In genomic region chr16:52114473-52114872, GRCm38 (mm10) we compare ENCODE assay signal across 18 mouse cellular contexts.
DNase-seq lines count a peak whose midpoint lies in the region; ATAC-seq and TF ChIP-seq lines count a peak whose summit lies in the region.
"Had no signal": no experiment of that assay in that cellular context is flagged by ENCODE, and none has a peak within 500 bp of the region (broad histone marks: within the 10 kb centered on the region; RNA-seq: fewer than 3 reads in every experiment).

No protein-coding gene starts in this region.

- peak; percentile 47 for DNase-seq in hindbrain, embryonic 14.5 days (ENCODE audit: low spot score)
- no peak for DNase-seq in hindbrain, postnatal 0 days (ENCODE audit: low spot score)
- DNase-seq in right cerebral cortex, adult 18-20 months, result peak; percentile 26
- no peak for DNase-seq in right cerebral cortex, postnatal 14 days
- DNase-seq in gastrocnemius, postnatal 10 days, result no peak
- DNase-seq in urinary bladder, postnatal 10 days (ENCODE audit: low spot score), result no peak
- DNase-seq: adrenal gland, postnatal 25 days; cerebellum, adult 8-10 months; gastrocnemius, postnatal 25 days; kidney, adult 18-20 months; kidney, postnatal 10 days; thymus, postnatal 36 days had no signal

- no peaks in the 10 kb centered on the region for H3K27me3 ChIP-seq in hindbrain, embryonic 14.5 days (ENCODE audit: control insufficient read depth, insufficient read depth, low read length)
- no peaks in the 10 kb centered on the region for H3K27me3 ChIP-seq in hindbrain, postnatal 0 days (ENCODE audit: insufficient read depth, low read length)
- H3K27me3 ChIP-seq in hindbrain, embryonic 16.5 days (replicated peaks; ENCODE audit: control insufficient read depth, insufficient read depth, low read length), result no peaks in the 10 kb centered on the region
- H3K27me3 ChIP-seq in neural tube, embryonic 15.5 days (replicated peaks), result no peaks in the 10 kb centered on the region
- H3K27me3 ChIP-seq: hindbrain, embryonic 15.5 days; liver, embryonic 12.5 days; lung, embryonic 15.5 days had no signal

- 39% methylated on average over 4 of the region's 4 CpGs for WGBS in hindbrain, embryonic 14.5 days
- 45% methylated on average over 4 of the region's 4 CpGs for WGBS in hindbrain, postnatal 0 days
- WGBS in hindbrain, embryonic 16.5 days, result 43% methylated on average over 4 of the region's 4 CpGs
- WGBS in neural tube, embryonic 15.5 days, result 45% methylated on average over 4 of the region's 4 CpGs

- peaks cover 12% of the 10 kb centered on the region for H3K4me1 ChIP-seq in hindbrain, embryonic 14.5 days (replicated peaks; ENCODE audit: control insufficient read depth, insufficient read depth, low read length)
- H3K4me1 ChIP-seq in hindbrain, postnatal 0 days (ENCODE audit: insufficient read depth, low read length), result no peaks in the 10 kb centered on the region
- no peaks in the 10 kb centered on the region; the same call in 1 of the 2 replicates for H3K4me1 ChIP-seq in hindbrain, embryonic 16.5 days (ENCODE audit: control insufficient read depth, insufficient read depth, low read depth, low read length)
- peaks cover 11% of the 10 kb centered on the region for H3K4me1 ChIP-seq in neural tube, embryonic 15.5 days
- H3K4me1 ChIP-seq: liver, embryonic 12.5 days; lung, embryonic 15.5 days had no signal

- no peaks in the 10 kb centered on the region for H3K9me3 ChIP-seq in hindbrain, embryonic 14.5 days (ENCODE audit: control insufficient read depth, low read length)
- H3K9me3 ChIP-seq in hindbrain, postnatal 0 days (ENCODE audit: low read length), result no peaks in the 10 kb centered on the region
- no peaks in the 10 kb centered on the region for H3K9me3 ChIP-seq in hindbrain, embryonic 16.5 days (ENCODE audit: control insufficient read depth, low read length)
- no peaks in the 10 kb centered on the region for H3K9me3 ChIP-seq in neural tube, embryonic 15.5 days (replicated peaks)
- H3K9me3 ChIP-seq: hindbrain, embryonic 15.5 days; liver, embryonic 12.5 days; lung, embryonic 15.5 days had no signal

- peaks cover 4% of the 10 kb centered on the region; the same call in 1 of the 2 replicates for H3K36me3 ChIP-seq in hindbrain, embryonic 14.5 days (replicated peaks; ENCODE audit: control insufficient read depth, insufficient read depth)
- H3K36me3 ChIP-seq in hindbrain, postnatal 0 days (ENCODE audit: insufficient read depth, low read length), result 0 out of 2 replicates have a peak, but pooled peaks cover 4% of the 10 kb centered on the region
- no peaks in the 10 kb centered on the region for H3K36me3 ChIP-seq in hindbrain, embryonic 16.5 days (ENCODE audit: control insufficient read depth, insufficient read depth, low read length)
- 0 out of 2 replicates have a peak, but pooled peaks cover 4% of the 10 kb centered on the region for H3K36me3 ChIP-seq in neural tube, embryonic 15.5 days

- H3K9ac ChIP-seq in hindbrain, embryonic 14.5 days, result no peak overlapping the region
- no peak overlapping the region for H3K9ac ChIP-seq in hindbrain, postnatal 0 days (replicated peaks; ENCODE audit: low read length)
- H3K9ac ChIP-seq in hindbrain, embryonic 16.5 days (ENCODE audit: low read depth, low read length), result no peak overlapping the region
- no peak overlapping the region for H3K9ac ChIP-seq in neural tube, embryonic 15.5 days (replicated peaks)
- H3K9ac ChIP-seq: hindbrain, embryonic 15.5 days; liver, embryonic 12.5 days; lung, embryonic 15.5 days had no signal

- TF ChIP-seq CTCF in hindbrain, postnatal 0 days (IDR thresholded peaks at IDR 0.05; ENCODE audit: low read depth), result no peak

- peak overlapping the region; percentile 64; the same call in 1 of the 2 replicates for H3K27ac ChIP-seq in hindbrain, embryonic 14.5 days
- no peak overlapping the region for H3K27ac ChIP-seq in hindbrain, postnatal 0 days
- no peak overlapping the region for H3K27ac ChIP-seq in hindbrain, embryonic 16.5 days (ENCODE audit: low read depth, low read length)
- no peak overlapping the region for H3K27ac ChIP-seq in neural tube, embryonic 15.5 days (replicated peaks)
- H3K27ac ChIP-seq: hindbrain, embryonic 15.5 days; liver, embryonic 12.5 days; lung, embryonic 15.5 days had no signal

- H3K4me2 ChIP-seq in hindbrain, embryonic 14.5 days (replicated peaks), result no peak overlapping the region
- no peak overlapping the region for H3K4me2 ChIP-seq in hindbrain, postnatal 0 days (ENCODE audit: low read depth, low read length)
- H3K4me2 ChIP-seq in hindbrain, embryonic 16.5 days (ENCODE audit: low read length), result no peak overlapping the region
- H3K4me2 ChIP-seq in neural tube, embryonic 15.5 days, result no peak overlapping the region
- H3K4me2 ChIP-seq: hindbrain, embryonic 15.5 days; liver, embryonic 12.5 days; lung, embryonic 15.5 days had no signal

- ATAC-seq in hindbrain, embryonic 14.5 days (ENCODE audit: low FRiP score), result 0 out of 2 replicates have a peak, but pooled peaks have one; percentile 66
- no peak for ATAC-seq in hindbrain, postnatal 0 days
- 0 out of 2 replicates have a peak, but pooled peaks have one; percentile 57 for ATAC-seq in hindbrain, embryonic 16.5 days
- ATAC-seq in neural tube, embryonic 15.5 days (ENCODE audit: low FRiP score), result peak; percentile 72; the same call in 1 of the 2 replicates
- ATAC-seq: liver, embryonic 12.5 days had no signal

- H3K4me3 ChIP-seq in hindbrain, embryonic 14.5 days (replicated peaks; ENCODE audit: low read length), result no peak overlapping the region
- H3K4me3 ChIP-seq in hindbrain, postnatal 0 days (ENCODE audit: low read length), result no peak overlapping the region
- no peak overlapping the region for H3K4me3 ChIP-seq in hindbrain, embryonic 16.5 days (ENCODE audit: low read length)
- no peak overlapping the region for H3K4me3 ChIP-seq in neural tube, embryonic 15.5 days (replicated peaks)
- H3K4me3 ChIP-seq: hindbrain, embryonic 15.5 days; liver, embryonic 12.5 days; lung, embryonic 15.5 days; myocyte had no signal

Comparison
In these comparisons a context has a peak if more than half of its experiments do, and no peak if none do; other contexts are left out.
1. DNase-seq: peak in hindbrain, embryonic 14.5 days (single experiment) and right cerebral cortex, adult 18-20 months (single experiment); none in hindbrain, postnatal 0 days (single experiment), right cerebral cortex, postnatal 14 days (single experiment), gastrocnemius, postnatal 10 days (single experiment) and urinary bladder, postnatal 10 days (single experiment).